Mouse (Mus musculus): ENCODE results near the gene Mettl9. TPM values are rescaled to one million over a fixed set of nuclear protein-coding genes. Genes with fewer than 3 reads are reported as not detected.

Gene Mettl9
- polyA plus RNA-seq, 1 experiment from 2014 or later: 111 TPM

GRCm38 (mm10) chr7:121111762-121112161 lies 77.5 kb downstream of the Mettl9 start:
- Histone ChIP-seq H3K9ac (ENCODE audit: low read length) (no peak overlapping the region), H3K36me3 (ENCODE audit: control insufficient read depth, insufficient read depth, low read length) (no peaks in the 10 kb centered on the region), H3K27ac (ENCODE audit: low read length) (no peak overlapping the region), H3K4me3 (replicated peaks; ENCODE audit: low read length) (no peak overlapping the region), H3K27me3 (ENCODE audit: control insufficient read depth, insufficient read depth, low read length) (no peaks in the 10 kb centered on the region), H3K4me1 (ENCODE audit: control insufficient read depth, insufficient read depth, low read length) (0 out of 2 replicates have a peak, but pooled peaks cover 6% of the 10 kb centered on the region), H3K4me2 (ENCODE audit: low read depth, low read length) (no peak overlapping the region), H3K9me3 (replicated peaks; ENCODE audit: control insufficient read depth, low read length) (no peaks in the 10 kb centered on the region)
- no peak for ATAC-seq (ENCODE audit: insufficient read depth, low FRiP score)
- WGBS: 49% methylated on average over 3 of the region's 3 CpGs

GRCm38 (mm10) chr7:121120143-121120818 lies 86.0 kb downstream of the Mettl9 start:
- Histone ChIP-seq H3K4me3 (replicated peaks; ENCODE audit: low read length) (no peak overlapping the region), H3K9me3 (replicated peaks; ENCODE audit: control insufficient read depth, low read length) (no peaks in the 10 kb centered on the region), H3K27ac (ENCODE audit: low read length) (no peak overlapping the region), H3K27me3 (ENCODE audit: control insufficient read depth, insufficient read depth, low read length) (no peaks in the 10 kb centered on the region), H3K4me2 (ENCODE audit: low read depth, low read length) (no peak overlapping the region), H3K36me3 (ENCODE audit: control insufficient read depth, insufficient read depth, low read length) (no peaks in the 10 kb centered on the region), H3K9ac (ENCODE audit: low read length) (no peak overlapping the region), H3K4me1 (ENCODE audit: control insufficient read depth, insufficient read depth, low read length) (no peaks in the 10 kb centered on the region)
- ATAC-seq (ENCODE audit: insufficient read depth, low FRiP score): peak; percentile 68; the same call in 1 of the 2 replicates
- WGBS: 11% methylated on average over 10 of the region's 10 CpGs

Other genes with a start within 250 kb of the Mettl9 start
- gene Gm5737, start 222.1 kb upstream of the Mettl9 start, polyA plus RNA-seq (2015; fragmentation: Nextera tagmentation; extraction: Ambion mirVana): not detected in 2 replicates
- 76.0 and 80.6 TPM in 2 replicates for gene Eef2k, start 191.6 kb upstream of the Mettl9 start, polyA plus RNA-seq (2015; fragmentation: Nextera tagmentation; extraction: Ambion mirVana)
- 33.8 and 34.0 TPM in 2 replicates for gene Polr3e, start 116.7 kb upstream of the Mettl9 start, polyA plus RNA-seq (2015; fragmentation: Nextera tagmentation; extraction: Ambion mirVana)
- gene Cdr2, start 52.1 kb upstream of the Mettl9 start, polyA plus RNA-seq (2015; fragmentation: Nextera tagmentation; extraction: Ambion mirVana): 9.1 and 11.1 TPM in 2 replicates
- gene Mfsd13b, start 51.9 kb upstream of the Mettl9 start, polyA plus RNA-seq (2015; fragmentation: Nextera tagmentation; extraction: Ambion mirVana): 0.34 and 0.45 TPM in 2 replicates
- gene Igsf6, start 40.1 kb downstream of the Mettl9 start, polyA plus RNA-seq (2015; fragmentation: Nextera tagmentation; extraction: Ambion mirVana): 4.7 and 6.1 TPM in 2 replicates
- gene Otoa, start 47.2 kb downstream of the Mettl9 start, polyA plus RNA-seq (2015; fragmentation: Nextera tagmentation; extraction: Ambion mirVana): 0.36 and 0.37 TPM in 2 replicates

Measured in stomach, embryonic 16.5 days (tissue).